Mouse (Mus musculus) lung, adult 2 months (tissue): ENCODE measurements around the gene Ulk2.

Experiments used
- CTCF ChIP-seq: fragments of 200-500 bp; IDR thresholded peaks from 2 replicates; pipeline ENCODE4 v1.5.1; 2011; ENCODE audit warnings: mild to moderate bottlenecking, low read length, control low read depth; ENCODE audit not compliant: insufficient read depth
- POLR2A ChIP-seq: fragments of 200-500 bp; IDR thresholded peaks from 2 replicates; pipeline ENCODE4 v1.6.1; 2011; ENCODE audit warnings: low read depth, mild to moderate bottlenecking, control low read depth, low read length, borderline replicate concordance; ENCODE audit errors: extremely low read depth

DNA sequence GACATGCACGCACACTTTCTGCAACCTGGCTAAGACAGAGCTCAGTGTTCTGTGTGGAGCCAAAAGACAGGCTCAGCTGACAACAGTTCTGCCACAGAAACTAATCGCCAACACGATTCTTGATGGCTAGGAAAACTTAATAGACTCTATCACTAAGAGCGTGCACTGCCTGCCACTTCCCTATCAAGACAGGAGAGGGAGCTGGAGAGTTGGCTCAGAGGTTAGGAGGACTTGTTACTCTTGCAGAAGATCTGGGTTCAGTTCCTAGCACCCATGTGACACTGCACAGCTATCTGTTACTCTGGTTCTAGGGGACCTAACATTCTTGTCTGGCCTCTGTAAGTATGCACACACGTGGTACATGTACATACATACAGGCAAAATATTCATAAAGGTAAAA lies 103.3 kb downstream of the Ulk2 start:
- peak; percentile 54 for TF ChIP-seq CTCF
- no peak for TF ChIP-seq POLR2A
